Mouse (Mus musculus) neural tube, embryonic 11.5 days (tissue): ENCODE measurements around the gene Uqcr11. TPM values are rescaled to one million over a fixed set of nuclear protein-coding genes. Genes with fewer than 3 reads are reported as not detected.

Experiments used
- ATAC-seq: fragments of 200-750 bp; cut with Nextera tagmentation; 2 replicates; pipeline ENCODE4 v1.8.0; 2017; ENCODE audit warnings: moderate number of reproducible peaks, mild to moderate bottlenecking, moderate TSS enrichment, moderate library complexity; ENCODE audit not compliant: insufficient read depth, low FRiP score, low TSS enrichment
- DNase-seq: peaks from one replicate; pipeline ENCODE4 v3.0.0-alpha.2; 2015; ENCODE audit warnings: low spot score
- H3K27ac ChIP-seq: fragments of 300-500 bp; sonication (generic); 2 replicates; pipeline ENCODE4 v1.5.1; 2014; ENCODE audit warnings: low read depth, mild to moderate bottlenecking, low read length
- H3K27me3 ChIP-seq: fragments of 300-500 bp; sonication (generic); 2 replicates; pipeline ENCODE4 v1.6.1; 2014; ENCODE audit warnings: mild to moderate bottlenecking, low read length, mixed read lengths; ENCODE audit not compliant: control insufficient read depth, insufficient read depth
- H3K36me3 ChIP-seq: fragments of 300-500 bp; sonication (generic); 2 replicates; pipeline ENCODE4 v1.6.1; 2014; ENCODE audit warnings: mild to moderate bottlenecking, low read length, moderate library complexity, mixed read lengths; ENCODE audit not compliant: control insufficient read depth, insufficient read depth
- H3K4me1 ChIP-seq: fragments of 300-500 bp; sonication (generic); 2 replicates; pipeline ENCODE4 v1.6.1; 2014; ENCODE audit warnings: low read length, mixed read lengths; ENCODE audit not compliant: control insufficient read depth, insufficient read depth
- H3K4me2 ChIP-seq: fragments of 300-500 bp; sonication (generic); 2 replicates; pipeline ENCODE4 v1.6.1; 2014; ENCODE audit warnings: low read depth, mild to moderate bottlenecking, moderate library complexity
- H3K4me3 ChIP-seq: fragments of 300-500 bp; sonication (generic); 2 replicates; pipeline ENCODE4 v1.5.1; 2014; ENCODE audit warnings: low read depth, low read length
- H3K9ac ChIP-seq: fragments of 300-500 bp; sonication (generic); 2 replicates; pipeline ENCODE4 v1.6.1; 2014; ENCODE audit warnings: mild to moderate bottlenecking, low read length
- H3K9me3 ChIP-seq: fragments of 300-500 bp; sonication (generic); 2 replicates; pipeline ENCODE4 v1.6.1; 2016; ENCODE audit warnings: low read length; ENCODE audit not compliant: control insufficient read depth
- WGBS: fragments of 180-500 bp; shearing (Covaris S2); extraction: QIAGEN DNeasy Blood & Tissue Kit; methylation state at CpG from one replicate; pipeline ENCODE4 v1.1.7; 2014; 5-methylcytosine and 5-hydroxymethylcytosine counted together
- polyA plus RNA-seq: library from polyadenylated mRNA; unstranded; fragments of >200 nt; fragmentation: Nextera tagmentation; extraction: Ambion mirVana; gene quantifications from 2 replicates; pipeline ENCODE4 v1.2.1, GENCODE M21; 2014

Uqcr11 gene
- polyA plus RNA-seq, 1 experiment from 2014 or later = 521 TPM

DNA sequence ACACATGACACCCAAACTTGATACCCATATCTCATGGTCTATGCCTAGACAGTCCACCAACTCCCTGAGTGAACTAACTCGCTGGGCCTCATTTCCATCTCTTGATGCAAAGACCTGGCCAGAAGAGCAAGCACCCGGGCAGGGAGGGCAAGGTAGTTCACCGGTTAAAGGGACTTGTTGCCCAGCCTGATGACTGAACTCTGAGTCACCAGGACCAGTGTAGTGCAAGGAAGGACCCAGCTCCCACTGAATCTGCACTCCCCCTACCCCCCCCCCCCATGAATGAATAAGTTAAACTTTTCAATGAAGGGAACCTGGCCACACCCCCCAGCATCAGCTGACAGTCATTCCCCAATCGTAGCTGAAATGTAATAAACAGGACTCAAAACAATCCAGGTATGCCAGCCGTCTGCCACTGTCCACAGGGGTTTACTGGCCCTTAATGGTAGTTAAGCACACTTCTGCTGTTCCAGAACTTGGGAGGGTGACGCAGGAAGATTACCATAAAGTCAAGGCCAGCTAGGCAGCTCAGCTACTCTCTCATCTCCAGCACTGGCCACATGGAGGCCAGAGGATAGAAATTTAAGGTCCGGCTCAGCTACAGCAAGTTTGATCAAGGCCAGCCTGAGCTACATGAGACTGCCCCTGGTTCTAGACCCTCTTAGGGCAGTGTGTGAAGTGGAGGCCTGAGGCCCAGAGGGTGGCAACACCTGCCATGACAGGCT is 23.8 kb downstream of the Uqcr11 start:
- ATAC-seq (no peak), DNase-seq (no peak)
- Histone ChIP-seq H3K4me3 (no peak overlapping the region; the same call in 1 of the 2 replicates), H3K4me2 (no peak overlapping the region), H3K27ac (no peak overlapping the region), H3K4me1 (peaks cover 21% of the 10 kb centered on the region), H3K9ac (no peak overlapping the region), H3K9me3 (no peaks in the 10 kb centered on the region), H3K27me3 (no peaks in the 10 kb centered on the region), H3K36me3 (peaks cover 29% of the 10 kb centered on the region)
- 93% methylated on average over 7 of the region's 7 CpGs for WGBS

DNA sequence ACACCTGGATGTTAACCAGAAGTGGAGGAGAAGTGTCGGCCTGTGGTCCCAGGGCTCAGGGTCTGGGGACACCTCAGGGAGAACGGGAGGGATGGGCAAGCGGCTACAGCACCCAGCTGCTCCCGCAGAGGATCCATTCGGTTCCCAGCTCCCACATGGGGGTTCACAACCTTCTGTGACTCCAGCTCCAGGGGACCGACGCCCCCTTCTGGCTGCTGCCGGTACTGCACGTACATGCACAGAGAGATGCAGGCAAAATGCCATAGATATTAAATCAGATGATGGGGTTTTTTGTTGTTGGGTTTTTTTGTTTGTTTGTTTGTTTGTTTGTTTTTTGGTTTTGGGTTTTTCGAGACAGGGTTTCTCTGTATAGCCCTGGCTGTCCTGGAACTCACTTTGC is 28.9 kb downstream of the Uqcr11 start:
- no peak overlapping the region for H3K27ac ChIP-seq

DNA sequence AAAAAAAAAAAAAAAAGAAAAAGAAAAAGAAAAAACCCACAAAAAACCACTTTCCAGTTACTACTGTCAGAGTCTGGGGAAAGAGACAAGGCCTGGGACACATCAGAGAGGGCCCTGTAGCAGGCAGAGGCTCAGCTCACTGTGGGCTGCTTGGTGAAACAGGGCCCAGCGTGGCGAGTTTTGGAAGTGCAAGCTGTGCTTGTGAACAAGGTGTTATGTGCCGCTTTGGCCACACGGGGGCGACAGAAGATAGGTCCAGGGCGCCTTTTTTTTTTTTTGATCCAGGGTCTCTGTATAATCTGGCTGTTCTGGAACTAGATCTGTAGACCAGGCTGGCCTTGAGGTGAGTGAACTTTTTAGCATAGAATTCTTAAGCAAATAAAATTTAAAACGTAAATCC is 30.5 kb downstream of the Uqcr11 start:
- H3K9me3 ChIP-seq = no peaks in the 10 kb centered on the region
- H3K4me3 ChIP-seq = no peak overlapping the region
- no peak overlapping the region for H3K27ac ChIP-seq
- 1% methylated on average over 7 of the region's 7 CpGs for WGBS
- H3K36me3 ChIP-seq = peaks cover 7% of the 10 kb centered on the region
- H3K4me2 ChIP-seq = no peak overlapping the region
- no peak overlapping the region for H3K9ac ChIP-seq
- ATAC-seq (no peak), DNase-seq (peak; percentile 92)
- H3K4me1 ChIP-seq = peaks cover 4% of the 10 kb centered on the region
- H3K27me3 ChIP-seq = no peaks in the 10 kb centered on the region

More for the DNA sequence above, 28.9 kb downstream of the Uqcr11 start:
- WGBS = 51% methylated on average over 10 of the region's 10 CpGs
- no peak overlapping the region for H3K4me2 ChIP-seq
- DNase-seq = no peak
- H3K36me3 ChIP-seq = peaks cover 19% of the 10 kb centered on the region
- no peaks in the 10 kb centered on the region for H3K9me3 ChIP-seq
- H3K4me1 ChIP-seq = peaks cover 6% of the 10 kb centered on the region
- H3K27me3 ChIP-seq = no peaks in the 10 kb centered on the region
- no peak for ATAC-seq
- H3K4me3 ChIP-seq = no peak overlapping the region
- H3K9ac ChIP-seq = no peak overlapping the region

DNA sequence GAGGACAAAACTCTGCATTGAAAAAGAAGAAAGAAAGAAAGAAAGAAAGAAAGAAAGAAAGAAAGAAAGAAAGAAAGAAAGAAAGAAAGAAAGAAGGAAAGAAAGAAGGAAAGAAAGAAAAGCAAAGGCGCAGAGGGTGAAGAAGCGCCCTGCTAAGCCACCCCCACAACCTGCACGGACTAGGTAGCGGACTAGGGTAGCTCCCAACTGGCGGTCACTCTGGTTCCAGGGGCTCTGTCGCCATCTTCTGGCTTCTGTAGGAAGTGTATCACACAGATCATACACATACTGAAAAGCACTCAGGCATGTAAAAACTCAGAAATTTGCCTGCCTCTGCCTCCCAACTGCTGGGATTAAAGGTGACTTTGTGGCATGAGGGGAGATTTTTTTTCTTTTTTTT is 32.6 kb downstream of the Uqcr11 start:
- H3K9me3 ChIP-seq = no peaks in the 10 kb centered on the region
- no peaks in the 10 kb centered on the region for H3K36me3 ChIP-seq
- no peaks in the 10 kb centered on the region for H3K4me1 ChIP-seq
- no peaks in the 10 kb centered on the region for H3K27me3 ChIP-seq
- H3K4me2 ChIP-seq = no peak overlapping the region
- WGBS = 19% methylated on average over 6 of the region's 6 CpGs
- ATAC-seq (no peak), DNase-seq (no peak)
- H3K4me3 ChIP-seq = no peak overlapping the region
- H3K27ac ChIP-seq = no peak overlapping the region
- H3K9ac ChIP-seq = no peak overlapping the region

DNA sequence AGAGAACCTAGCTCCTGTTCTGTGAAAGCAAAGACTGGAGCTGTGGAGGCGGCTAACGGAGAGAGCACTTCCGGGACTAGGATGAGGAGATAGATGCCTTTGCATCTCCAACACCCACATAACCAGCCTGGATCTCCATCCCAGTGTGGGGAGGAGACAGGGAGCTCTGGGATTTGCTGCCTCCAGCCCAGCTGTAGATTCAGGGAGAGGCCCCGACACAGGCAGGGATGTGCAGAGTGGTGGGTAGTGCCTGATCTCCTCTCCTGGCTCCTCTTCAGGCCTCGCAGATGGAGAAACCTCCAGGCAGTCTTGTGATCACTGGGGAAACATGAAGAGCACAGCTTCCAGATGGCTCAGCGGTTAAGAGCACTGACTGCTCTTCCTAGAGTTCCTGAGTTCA is 33.9 kb downstream of the Uqcr11 start:
- no peak for DNase-seq
- Histone ChIP-seq H3K9me3 (no peaks in the 10 kb centered on the region), H3K9ac (no peak overlapping the region), H3K27me3 (no peaks in the 10 kb centered on the region), H3K4me3 (no peak overlapping the region), H3K27ac (no peak overlapping the region), H3K4me1 (no peaks in the 10 kb centered on the region), H3K36me3 (no peaks in the 10 kb centered on the region), H3K4me2 (no peak overlapping the region)
- ATAC-seq = no peak
- 82% methylated on average over 6 of the region's 6 CpGs for WGBS

DNA sequence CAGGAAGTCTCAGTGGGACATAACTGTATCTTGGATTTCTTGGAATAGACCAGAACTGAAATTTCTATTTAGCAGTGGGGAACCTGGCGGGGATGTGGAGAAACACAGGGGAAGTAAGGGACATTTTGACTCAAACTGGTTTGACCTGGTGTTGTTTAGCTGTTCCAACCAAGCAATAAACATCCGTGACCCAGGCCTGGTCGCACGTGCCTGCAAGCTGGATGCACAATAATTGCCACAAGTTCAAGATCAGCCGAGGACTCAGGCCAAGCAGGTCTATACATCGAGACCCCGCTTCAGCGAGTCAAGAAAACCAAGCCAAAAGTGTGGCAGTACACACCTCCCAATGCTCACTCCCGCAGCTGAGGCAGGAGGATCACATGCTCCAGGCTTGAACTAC is 34.6 kb downstream of the Uqcr11 start:
- no peak overlapping the region for H3K4me2 ChIP-seq
- DNase-seq = no peak
- H3K27me3 ChIP-seq = no peaks in the 10 kb centered on the region
- H3K4me3 ChIP-seq = no peak overlapping the region
- no peak overlapping the region for H3K27ac ChIP-seq
- no peaks in the 10 kb centered on the region for H3K36me3 ChIP-seq
- no peaks in the 10 kb centered on the region for H3K9me3 ChIP-seq
- H3K9ac ChIP-seq = no peak overlapping the region
- ATAC-seq = no peak
- H3K4me1 ChIP-seq = no peaks in the 10 kb centered on the region
- WGBS = 60% methylated on average over 9 of the region's 9 CpGs

DNA sequence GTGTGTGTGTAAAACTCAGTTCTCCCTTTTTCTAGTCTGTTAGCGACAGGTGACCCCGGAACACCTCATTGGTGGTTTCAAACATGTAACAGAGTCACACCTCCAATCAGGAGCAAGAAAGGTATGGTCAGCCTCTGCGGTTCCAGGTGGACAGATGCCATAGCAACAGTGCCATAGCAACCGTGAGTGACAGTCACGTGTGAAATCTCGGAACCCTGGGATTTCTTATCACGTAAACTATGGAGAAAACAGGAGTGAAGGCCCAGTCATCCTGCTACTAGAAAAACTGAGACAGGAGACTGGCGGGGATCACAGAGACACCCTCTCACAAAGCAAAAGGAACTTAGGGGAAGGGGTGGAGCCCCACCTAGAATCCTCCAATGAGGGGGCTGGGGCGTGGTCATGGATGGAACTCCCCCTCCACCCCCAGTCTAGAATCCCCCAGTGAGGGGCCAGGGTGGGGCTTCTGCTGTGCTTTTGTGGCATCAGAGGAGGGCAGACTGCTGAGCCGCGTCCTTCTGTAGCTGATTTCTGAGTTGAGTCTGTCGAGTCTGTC is 35.1 kb downstream of the Uqcr11 start:
- ATAC-seq = peak; percentile 71; the same call in 1 of the 2 replicates
- no peak overlapping the region for H3K27ac ChIP-seq

DNA sequence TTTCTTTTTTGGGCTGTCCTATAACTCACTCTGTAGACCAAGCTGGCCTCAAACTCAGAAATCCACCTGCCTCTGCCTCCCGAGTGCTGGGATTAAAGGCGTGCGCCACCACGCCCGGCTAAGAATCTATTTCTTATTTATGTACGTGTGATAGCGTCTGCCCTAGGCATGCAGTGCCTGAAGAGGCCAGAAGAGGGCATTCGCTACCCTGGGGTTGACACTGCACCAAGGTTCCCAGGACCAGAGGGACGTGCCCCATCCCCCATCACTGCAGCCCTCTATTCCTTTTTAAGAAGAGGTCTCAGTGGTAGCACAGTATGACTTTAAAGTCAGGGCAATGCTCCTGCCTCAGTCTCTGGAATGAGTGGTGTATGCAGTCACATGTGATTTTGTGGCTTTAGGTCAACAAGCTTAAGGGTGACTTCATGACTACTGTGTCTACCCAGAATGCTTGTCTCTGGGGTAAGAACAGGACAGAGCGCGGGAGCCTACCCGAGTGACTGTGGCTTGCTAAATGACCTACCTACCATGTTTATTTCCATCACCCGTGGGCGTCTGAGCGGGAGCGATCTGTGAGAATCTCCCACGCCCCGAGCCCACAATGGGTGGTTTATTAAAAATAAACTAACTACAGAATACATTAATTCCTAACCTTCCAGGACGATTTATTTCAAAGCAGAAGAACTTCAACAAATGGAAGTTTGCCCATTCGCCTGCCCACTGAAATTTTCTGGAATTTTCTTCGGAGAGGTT is 36.5 kb downstream of the Uqcr11 start:
- DNase-seq (no peak), ATAC-seq (no peak)
- no peaks in the 10 kb centered on the region for H3K4me1 ChIP-seq
- H3K27ac ChIP-seq = no peak overlapping the region
- H3K4me2 ChIP-seq = no peak overlapping the region
- no peaks in the 10 kb centered on the region for H3K36me3 ChIP-seq
- 84% methylated on average over 21 of the region's 21 CpGs for WGBS
- H3K9ac ChIP-seq = no peak overlapping the region
- no peaks in the 10 kb centered on the region for H3K9me3 ChIP-seq
- H3K27me3 ChIP-seq = no peaks in the 10 kb centered on the region
- H3K4me3 ChIP-seq = no peak overlapping the region

More for the DNA sequence above, 35.1 kb downstream of the Uqcr11 start:
- peak overlapping the region; percentile 17; the same call in 1 of the 2 replicates for H3K4me2 ChIP-seq
- peak; percentile 72 for DNase-seq
- no peaks in the 10 kb centered on the region for H3K4me1 ChIP-seq
- WGBS = 4% methylated on average over 12 of the region's 12 CpGs
- H3K4me3 ChIP-seq = no peak overlapping the region
- H3K9ac ChIP-seq = no peak overlapping the region
- no peaks in the 10 kb centered on the region for H3K27me3 ChIP-seq
- H3K9me3 ChIP-seq = no peaks in the 10 kb centered on the region
- no peaks in the 10 kb centered on the region for H3K36me3 ChIP-seq
